Mouse (Mus musculus) brain, embryonic 18.5 days (tissue): ENCODE results near the gene Irak1bp1.

Experiments
- DNase-seq: peaks from one replicate; pipeline ENCODE4 v3.0.0-alpha.2; 2012; ENCODE audit warnings: low read depth, low spot score

Irak1bp1 gene

GRCm38 (mm10) chr9:82829007-82829689, at the start of gene Irak1bp1:
Gene Irak1bp1, plus strand, starts transcription at chr9:82829540.
- no peak for DNase-seq

- DNase-seq, result no peak
These were observed 41.0 kb upstream of the Irak1bp1 start for GRCm38 (mm10) chr9:82788375-82788774.

GRCm38 (mm10) chr9:82800360-82800759, 29.0 kb upstream of the Irak1bp1 start:
- DNase-seq, result no peak

GRCm38 (mm10) chr9:82807129-82807528, 22.2 kb upstream of the Irak1bp1 start:
- DNase-seq, result no peak

DNA sequence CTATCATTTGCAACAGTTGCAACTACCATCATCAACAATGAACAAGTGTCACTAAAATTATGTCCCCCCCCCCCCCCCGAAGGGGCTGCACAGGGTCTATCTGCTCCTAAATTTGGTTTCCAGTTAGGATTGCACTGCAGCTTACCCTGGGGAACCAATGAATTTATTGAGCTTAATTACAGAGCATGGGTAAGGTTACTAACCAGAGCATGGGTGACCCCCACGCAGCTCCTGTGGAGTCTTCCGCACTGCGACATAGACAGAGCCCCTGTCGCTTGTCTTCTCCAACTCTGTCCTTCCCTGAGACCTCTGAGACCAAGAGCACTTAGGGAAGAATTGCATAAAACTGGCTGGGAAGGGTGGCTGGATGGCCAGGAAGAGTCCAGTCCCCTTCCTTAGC, 21.7 kb upstream of the Irak1bp1 start:
- DNase-seq, result no peak

GRCm38 (mm10) chr9:82812172-82812963, 17.0 kb upstream of the Irak1bp1 start:
- no peak for DNase-seq

DNA sequence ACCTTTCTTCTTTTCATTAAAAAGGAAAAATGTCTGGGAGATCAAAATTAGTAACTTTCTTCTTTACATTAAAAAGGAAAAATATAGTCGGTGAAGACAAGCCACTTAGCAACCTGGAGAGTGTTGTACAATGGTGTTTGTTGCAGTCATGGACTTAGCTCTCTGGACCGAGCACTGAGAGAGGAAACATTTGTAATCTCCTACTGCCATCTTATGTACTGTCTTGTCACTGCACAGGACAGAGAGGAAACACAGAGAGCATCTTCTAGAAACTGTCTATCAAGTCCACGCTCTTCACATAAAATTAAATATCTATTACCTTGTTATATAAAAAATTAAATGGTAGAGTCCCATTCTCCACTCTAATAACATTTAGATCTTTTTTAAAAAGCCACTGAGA, 14.8 kb upstream of the Irak1bp1 start:
- no peak for DNase-seq

GRCm38 (mm10) chr9:82815257-82815785, 14.0 kb upstream of the Irak1bp1 start:
- DNase-seq, result no peak

- no peak for DNase-seq
These were observed 2.9 kb upstream of the Irak1bp1 start for GRCm38 (mm10) chr9:82826426-82826825.

- DNase-seq, result peak; percentile 86
These were observed 522 bp downstream of the Irak1bp1 start for GRCm38 (mm10) chr9:82829693-82830430.

DNA sequence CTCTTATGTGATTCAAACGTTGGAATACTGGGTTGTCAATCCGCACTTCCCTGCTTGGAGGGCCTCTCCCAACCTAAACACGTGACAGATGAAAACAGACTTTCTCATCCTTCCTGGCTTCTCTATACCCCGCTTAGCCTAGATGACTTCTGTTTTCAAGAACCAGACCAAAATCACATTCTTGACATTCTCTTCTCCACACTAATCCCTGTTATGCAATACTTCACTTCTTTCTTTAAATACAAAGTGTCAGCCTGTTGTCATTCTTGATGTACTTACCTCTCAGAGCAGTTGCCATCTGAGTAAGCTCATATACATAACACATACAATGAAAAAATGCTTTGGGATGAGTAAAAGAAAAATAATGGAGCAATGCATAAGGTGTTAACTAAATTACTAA, 2.6 kb downstream of the Irak1bp1 start:
- DNase-seq, result no peak

DNA sequence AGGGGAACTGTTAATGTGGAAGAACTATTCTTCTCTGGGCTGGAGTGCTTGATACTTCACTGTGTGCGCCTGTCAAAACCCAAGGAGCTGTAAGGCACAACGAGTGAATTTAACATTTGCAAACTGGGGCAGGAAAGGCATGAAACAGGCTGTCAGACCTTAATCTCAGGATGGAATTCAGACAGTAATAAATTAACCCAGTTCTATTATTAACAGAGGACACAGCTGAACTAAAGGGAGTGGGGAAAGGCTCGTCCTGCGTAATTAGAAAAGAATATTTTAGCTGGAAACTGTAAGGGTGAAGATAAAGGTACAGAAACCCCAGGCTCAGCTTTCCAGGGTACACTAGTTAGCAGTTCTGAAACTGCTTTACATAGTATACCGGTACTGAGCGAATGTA, 6.6 kb downstream of the Irak1bp1 start:
- DNase-seq, result no peak

GRCm38 (mm10) chr9:82842671-82843070, 13.3 kb downstream of the Irak1bp1 start:
- no peak for DNase-seq

DNA sequence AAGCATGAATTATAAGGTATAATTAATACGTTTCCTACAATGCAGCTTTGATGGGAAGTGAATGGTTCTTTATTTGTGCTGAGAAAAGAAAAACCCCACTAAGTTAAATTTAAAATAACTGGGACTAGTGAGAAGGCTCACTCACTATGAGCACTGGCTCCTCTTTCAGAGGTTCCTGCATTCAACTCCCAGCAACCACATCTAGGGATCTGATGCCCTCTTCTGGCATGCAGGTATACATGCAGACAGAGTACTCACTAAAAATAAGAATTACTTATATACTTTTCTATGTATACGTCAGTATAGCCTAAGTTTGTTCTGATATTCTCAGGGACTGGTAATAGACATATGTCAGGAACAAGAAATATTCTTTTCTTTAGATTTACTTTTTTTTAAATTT, 24.7 kb downstream of the Irak1bp1 start:
- no peak for DNase-seq

DNA sequence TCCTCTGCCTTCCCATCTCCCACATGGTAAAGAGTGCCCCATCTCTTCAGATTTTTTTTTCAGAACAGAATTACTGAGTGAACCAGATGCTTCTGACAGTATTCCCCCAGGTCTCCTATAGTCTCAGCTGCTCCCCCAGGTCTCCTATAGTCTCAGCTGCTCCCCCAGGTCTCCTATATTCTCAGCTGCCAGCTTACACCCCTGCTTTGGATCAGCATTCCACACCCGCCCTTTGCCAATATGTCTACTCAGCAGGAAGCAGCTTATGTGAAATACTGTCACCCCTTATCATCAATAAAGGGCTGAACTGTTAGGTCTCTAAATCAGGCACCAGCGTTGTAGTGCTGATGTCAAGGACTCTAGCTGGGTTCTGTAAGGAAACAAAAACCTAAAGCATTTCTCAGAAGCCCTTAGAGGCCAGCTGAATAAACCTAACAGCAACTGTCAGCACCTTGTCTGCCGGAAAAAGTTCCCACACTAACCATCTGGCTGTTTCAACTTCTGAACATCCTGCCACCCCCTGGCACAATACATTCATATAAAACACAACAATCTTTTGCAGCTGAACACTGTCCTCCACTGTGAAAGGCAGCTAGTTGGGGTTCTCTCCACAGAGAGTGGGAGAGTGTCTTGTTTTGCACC, 25.8 kb downstream of the Irak1bp1 start:
- no peak for DNase-seq

DNA sequence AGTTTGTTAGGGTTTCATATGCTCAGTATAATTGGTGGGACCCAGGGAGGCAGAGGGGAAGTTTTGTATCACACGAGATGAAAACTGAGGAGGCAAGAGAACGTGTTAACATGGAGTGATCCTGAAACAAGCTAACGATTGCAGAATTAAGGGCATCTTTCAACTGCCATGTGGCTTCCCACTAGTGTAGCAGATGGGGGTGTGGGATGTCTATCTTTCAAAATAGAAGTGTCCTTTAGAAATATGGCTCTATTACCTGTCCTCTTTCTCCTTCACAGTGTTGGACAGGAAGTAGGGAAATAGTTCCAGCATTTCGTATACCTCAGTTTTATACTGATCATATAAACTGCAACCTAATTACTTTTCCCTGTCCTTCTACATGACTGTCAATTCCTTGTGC, 26.9 kb downstream of the Irak1bp1 start:
- no peak for DNase-seq

GRCm38 (mm10) chr9:82860805-82861204, 31.5 kb downstream of the Irak1bp1 start:
- no peak for DNase-seq

DNA sequence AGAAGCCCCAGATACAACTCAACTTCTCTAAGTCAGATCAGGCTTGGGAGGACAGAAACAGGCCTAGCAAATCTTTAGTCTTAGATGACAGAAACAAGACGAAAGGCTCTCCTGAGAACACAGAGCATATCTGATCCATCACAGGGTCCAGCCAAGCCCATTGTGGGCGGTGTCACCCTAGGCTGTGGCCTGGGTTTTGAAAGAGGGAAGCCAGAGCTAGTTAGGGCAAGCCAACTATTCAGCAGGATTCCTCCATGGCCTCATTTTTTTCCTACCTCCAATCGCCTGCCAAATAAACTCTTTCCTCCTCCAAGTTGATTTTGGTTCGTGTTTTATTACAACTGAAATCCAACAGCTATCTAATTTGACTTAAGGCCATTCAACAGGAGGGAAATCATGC, 32.0 kb downstream of the Irak1bp1 start:
- no peak for DNase-seq

GRCm38 (mm10) chr9:82861775-82862430, 32.6 kb downstream of the Irak1bp1 start:
- no peak for DNase-seq

- DNase-seq, result no peak
These were observed 36.8 kb downstream of the Irak1bp1 start for GRCm38 (mm10) chr9:82866121-82866520.

DNA sequence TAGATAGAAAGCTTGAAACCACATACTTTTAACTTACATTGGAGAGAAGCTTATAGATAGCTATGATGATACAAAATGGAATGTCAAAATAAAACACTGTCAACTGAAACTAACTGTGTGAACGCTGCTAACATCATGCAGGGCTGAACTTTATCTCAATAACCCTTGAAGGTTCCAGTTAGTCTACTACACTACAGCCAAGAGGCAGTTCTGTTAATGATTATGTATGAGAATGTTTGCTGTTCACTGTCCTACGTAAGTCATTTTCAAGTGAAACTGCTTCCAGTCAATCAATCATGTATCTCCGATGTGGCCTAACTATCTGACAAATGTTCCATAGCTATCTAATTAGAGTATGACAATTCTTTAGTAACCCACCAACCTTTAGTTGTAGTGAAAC, 38.4 kb downstream of the Irak1bp1 start:
- no peak for DNase-seq
